ENCODE assay signal across 15 mouse cellular contexts in genomic region chr5:35985611-35986010, GRCm38 (mm10).
DNase-seq lines count a peak whose midpoint lies in the region; ATAC-seq and TF ChIP-seq lines count a peak whose summit lies in the region.
"Had no signal": no experiment of that assay in that cellular context is flagged by ENCODE, and none has a peak within 500 bp of the region (broad histone marks: within the 10 kb centered on the region; RNA-seq: fewer than 3 reads in every experiment).

No protein-coding gene starts in this region.

- H3K36me3 ChIP-seq in embryonic facial prominence, embryonic 14.5 days (ENCODE audit: control insufficient read depth, insufficient read depth, low read length) = peaks cover 80% of the 10 kb centered on the region
- H3K36me3 ChIP-seq in embryonic facial prominence, embryonic 10.5 days (replicated peaks) = peaks cover 81% of the 10 kb centered on the region
- peaks cover 17% of the 10 kb centered on the region for H3K36me3 ChIP-seq in lung, postnatal 0 days (ENCODE audit: insufficient read depth, low read length)

- no peaks in the 10 kb centered on the region for H3K9me3 ChIP-seq in embryonic facial prominence, embryonic 14.5 days (ENCODE audit: control insufficient read depth, low read length)
- H3K9me3 ChIP-seq in embryonic facial prominence, embryonic 10.5 days = no peaks in the 10 kb centered on the region
- no peaks in the 10 kb centered on the region for H3K9me3 ChIP-seq in lung, postnatal 0 days (ENCODE audit: low read length)
- H3K9me3 ChIP-seq: embryonic facial prominence, embryonic 12.5 days; limb, embryonic 13.5 days; neural tube, embryonic 12.5 days had no signal

- peak; percentile 16 for DNase-seq in embryonic facial prominence, embryonic 14.5 days (ENCODE audit: low spot score)
- DNase-seq in embryonic facial prominence, embryonic 10.5 days (ENCODE audit: low spot score) = no peak
- DNase-seq in heart, adult 18-20 months = peak; percentile 38 to 57
- no peak for DNase-seq in heart, postnatal 25 days (ENCODE audit: low spot score)
- peak; percentile 57 to 80 for DNase-seq in right cerebral cortex, postnatal 10 days (ENCODE audit: low spot score in 2 of 2)
- no peak for DNase-seq in right cerebral cortex, postnatal 4 days
- DNase-seq in telencephalon, adult 2 months (ENCODE audit: low read depth, low spot score) = peak; percentile 82
- no peak for DNase-seq in lung, postnatal 0 days (ENCODE audit: low spot score)
- DNase-seq: cerebellum, adult 11-12 months; kidney, adult 2 months; kidney, postnatal 25 days had no signal

- ATAC-seq in embryonic facial prominence, embryonic 14.5 days (ENCODE audit: low read depth) = peak; percentile 51
- no peak for ATAC-seq in lung, postnatal 0 days

- no peaks in the 10 kb centered on the region for H3K27me3 ChIP-seq in embryonic facial prominence, embryonic 14.5 days (replicated peaks; ENCODE audit: control insufficient read depth, insufficient read depth, low read length)
- no peaks in the 10 kb centered on the region for H3K27me3 ChIP-seq in embryonic facial prominence, embryonic 10.5 days (replicated peaks; ENCODE audit: low read depth, poor library complexity, severe bottlenecking)
- no peaks in the 10 kb centered on the region for H3K27me3 ChIP-seq in lung, postnatal 0 days (replicated peaks; ENCODE audit: insufficient read depth, low read length)
- H3K27me3 ChIP-seq: embryonic facial prominence, embryonic 12.5 days; limb, embryonic 13.5 days; neural tube, embryonic 12.5 days had no signal

- TF ChIP-seq CTCF in lung, postnatal 0 days (IDR thresholded peaks at IDR 0.05) = no peak

- H3K4me2 ChIP-seq in embryonic facial prominence, embryonic 14.5 days (ENCODE audit: low read depth, low read length) = no peak overlapping the region
- H3K4me2 ChIP-seq in lung, postnatal 0 days (replicated peaks; ENCODE audit: low read depth, low read length) = no peak overlapping the region
- H3K4me2 ChIP-seq: embryonic facial prominence, embryonic 12.5 days; limb, embryonic 13.5 days; neural tube, embryonic 12.5 days had no signal

- peaks cover 6% of the 10 kb centered on the region; the same call in 1 of the 2 replicates for H3K4me1 ChIP-seq in embryonic facial prominence, embryonic 14.5 days (ENCODE audit: control insufficient read depth, insufficient read depth, low read length)
- H3K4me1 ChIP-seq in embryonic facial prominence, embryonic 10.5 days = no peaks in the 10 kb centered on the region
- H3K4me1 ChIP-seq in lung, postnatal 0 days (ENCODE audit: insufficient read depth, low read depth, low read length) = no peaks in the 10 kb centered on the region
- H3K4me1 ChIP-seq: embryonic facial prominence, embryonic 12.5 days; neural tube, embryonic 12.5 days had no signal

- H3K27ac ChIP-seq in embryonic facial prominence, embryonic 14.5 days (replicated peaks; ENCODE audit: low read depth, low read length) = 0 out of 2 replicates have a peak overlapping the region, but pooled peaks have one; percentile 1
- no peak overlapping the region for H3K27ac ChIP-seq in embryonic facial prominence, embryonic 10.5 days (replicated peaks)
- no peak overlapping the region for H3K27ac ChIP-seq in lung, postnatal 0 days (ENCODE audit: low read length)
- H3K27ac ChIP-seq: embryonic facial prominence, embryonic 12.5 days; limb, embryonic 13.5 days; neural tube, embryonic 12.5 days; stomach, postnatal 0 days had no signal

- intact Hi-C loops in heart, postnatal 25 days (cut with DNase I) = no loop called here

- H3K9ac ChIP-seq in embryonic facial prominence, embryonic 14.5 days (ENCODE audit: low read depth, low read length) = no peak overlapping the region
- H3K9ac ChIP-seq in lung, postnatal 0 days (replicated peaks; ENCODE audit: low read depth) = no peak overlapping the region
- H3K9ac ChIP-seq: embryonic facial prominence, embryonic 12.5 days; limb, embryonic 13.5 days; neural tube, embryonic 12.5 days had no signal

- H3K4me3 ChIP-seq in embryonic facial prominence, embryonic 14.5 days (ENCODE audit: low read depth, low read length) = no peak overlapping the region
- H3K4me3 ChIP-seq in embryonic facial prominence, embryonic 10.5 days = no peak overlapping the region
- H3K4me3 ChIP-seq in lung, postnatal 0 days (ENCODE audit: low read depth, low read length) = no peak overlapping the region
- H3K4me3 ChIP-seq: embryonic facial prominence, embryonic 12.5 days; limb, embryonic 13.5 days; neural tube, embryonic 12.5 days had no signal

- no peak for TF ChIP-seq EP300 in lung, postnatal 0 days (IDR thresholded peaks at IDR 0.05)

- 81% methylated on average over 8 of the region's 8 CpGs for WGBS in embryonic facial prominence, embryonic 14.5 days
- WGBS in embryonic facial prominence, embryonic 10.5 days = 92% methylated on average over 8 of the region's 8 CpGs
- 80% methylated on average over 8 of the region's 8 CpGs for WGBS in lung, postnatal 0 days

Comparison
In these comparisons a context has a peak if more than half of its experiments do, and no peak if none do; other contexts are left out.
1. DNase-seq: peak in embryonic facial prominence, embryonic 14.5 days (single experiment), heart, adult 18-20 months (2 of 2), right cerebral cortex, postnatal 10 days (2 of 2) and telencephalon, adult 2 months (single experiment); none in embryonic facial prominence, embryonic 10.5 days (single experiment), heart, postnatal 25 days (single experiment), right cerebral cortex, postnatal 4 days (single experiment) and lung, postnatal 0 days (single experiment).